Mouse (Mus musculus): Measurements from ENCODE around the gene Rab22a. TPM values are rescaled to one million over a fixed set of nuclear protein-coding genes. Genes with fewer than 3 reads are reported as not detected.
"Not testable (repeated sequence)": the region's sequence is repeated elsewhere in the genome, so short reads cannot be mapped to it uniquely, and the experiment has no call there.

The Rab22a gene
- 14.5 and 18.2 TPM in 2 replicates for polyA plus RNA-seq (2015; fragmentation: Nextera tagmentation; extraction: Ambion mirVana)

DNA sequence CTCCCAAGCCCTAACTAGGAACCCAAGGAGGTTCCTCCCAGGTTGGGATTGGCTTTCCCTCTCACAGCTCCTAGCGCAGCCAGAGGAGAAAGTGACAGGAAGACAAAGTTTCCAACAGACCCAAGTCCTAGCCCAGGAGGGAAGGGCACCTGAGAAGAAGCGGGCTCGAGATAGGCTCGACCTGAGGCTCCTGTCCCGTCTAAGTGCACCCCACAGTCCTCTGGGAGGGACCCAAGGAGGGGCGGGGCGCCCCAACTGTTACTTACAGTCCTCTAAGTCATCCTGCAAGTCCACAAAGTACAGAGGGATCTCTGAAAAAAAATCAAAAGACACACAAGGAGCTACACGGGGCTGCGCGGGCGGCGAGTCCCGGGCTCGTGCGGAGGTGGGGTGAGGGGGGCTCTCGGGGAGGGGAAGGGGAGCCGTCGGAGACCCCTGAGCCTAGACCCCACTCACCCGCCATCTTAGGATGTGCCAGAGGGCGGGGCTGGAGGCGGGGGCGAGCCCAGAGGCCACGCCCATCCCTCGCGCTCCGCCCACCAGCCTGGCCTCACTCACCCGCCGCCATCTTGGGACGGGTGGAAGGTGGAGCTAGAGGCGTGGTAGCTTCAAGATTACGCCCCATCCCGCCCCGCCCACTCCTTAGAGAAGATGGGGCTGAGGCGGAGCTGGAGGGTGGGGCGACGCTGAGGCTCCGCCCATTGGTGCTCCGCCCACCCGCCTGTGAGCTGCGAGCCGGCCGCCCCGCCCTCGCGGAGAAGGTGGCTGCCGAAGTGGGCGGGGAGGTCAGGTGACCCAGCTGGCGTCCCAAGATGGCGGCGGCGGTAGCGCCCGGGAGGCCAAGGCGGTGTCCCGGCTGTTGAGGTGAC is at the start of gene Rab22a:
Gene Rab22a (plus strand): TSS at position 704 of the 869 bp plus-strand sequence.
- Histone ChIP-seq H3K36me3 (peaks cover 35% of the 10 kb centered on the region), H3K27me3 (no peaks in the 10 kb centered on the region), H3K27ac (peak within 1 kb of the TSS; percentile 84), H3K9ac (peak within 1 kb of the TSS; percentile 98), H3K4me1 (replicated peaks) (peaks cover 73% of the 10 kb centered on the region), H3K4me2 (peak within 1 kb of the TSS; percentile 93), H3K4me3 (replicated peaks) (peak within 1 kb of the TSS; percentile 98), H3K9me3 (replicated peaks) (no peaks in the 10 kb centered on the region)
- 0% methylated on average over 49 of the region's 55 CpGs for whole genome bisulfite sequencing (ENCODE audit: insufficient replicate concordance)
- DNase-seq, result peak; percentile 98
- ATAC-seq (ENCODE audit: low read depth), result peak; percentile 88

DNA sequence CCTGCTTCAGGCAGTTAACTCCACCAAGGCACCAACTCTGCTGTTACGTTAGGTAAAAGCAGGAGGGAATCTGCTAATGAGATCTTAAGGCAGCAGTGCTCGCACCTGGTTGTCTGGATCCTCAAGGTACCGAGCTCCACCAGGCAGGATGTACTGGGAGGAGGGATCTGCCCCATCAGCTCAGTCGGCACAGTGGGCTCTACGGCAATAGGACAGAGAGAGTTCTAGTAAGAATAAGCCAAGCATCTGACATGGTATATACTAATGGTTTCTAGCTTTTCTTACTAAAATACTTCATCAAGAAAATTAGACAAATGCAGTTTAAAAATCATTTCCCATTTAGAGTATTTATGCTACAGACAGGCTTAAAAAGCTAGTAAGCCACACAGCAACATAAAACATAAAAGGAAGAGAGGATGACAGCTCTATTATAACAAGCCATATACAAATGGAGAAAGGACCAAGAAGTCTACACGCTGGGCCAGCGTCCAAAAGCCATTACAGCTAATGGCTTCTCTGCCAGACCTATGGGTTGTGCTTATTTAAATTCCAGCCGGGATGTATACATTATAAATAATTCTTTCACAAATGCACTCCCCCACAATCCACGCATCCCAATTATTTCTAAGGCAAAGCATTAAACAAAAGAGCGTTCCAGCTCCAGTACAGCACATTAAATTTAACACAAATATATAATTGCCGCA is 44.0 kb upstream of the Rab22a start:
- Histone ChIP-seq H3K36me3 (no peaks in the 10 kb centered on the region), H3K4me2 (no peak overlapping the region), H3K4me3 (replicated peaks) (no peak overlapping the region), H3K9me3 (replicated peaks) (no peaks in the 10 kb centered on the region), H3K4me1 (replicated peaks) (no peaks in the 10 kb centered on the region), H3K9ac (no peak overlapping the region), H3K27me3 (no peaks in the 10 kb centered on the region), H3K27ac (no peak overlapping the region)
- DNase-seq, result no peak
- no peak for ATAC-seq (ENCODE audit: low read depth)
- WGBS (ENCODE audit: insufficient replicate concordance), result 82% methylated on average over 11 of the region's 11 CpGs

DNA sequence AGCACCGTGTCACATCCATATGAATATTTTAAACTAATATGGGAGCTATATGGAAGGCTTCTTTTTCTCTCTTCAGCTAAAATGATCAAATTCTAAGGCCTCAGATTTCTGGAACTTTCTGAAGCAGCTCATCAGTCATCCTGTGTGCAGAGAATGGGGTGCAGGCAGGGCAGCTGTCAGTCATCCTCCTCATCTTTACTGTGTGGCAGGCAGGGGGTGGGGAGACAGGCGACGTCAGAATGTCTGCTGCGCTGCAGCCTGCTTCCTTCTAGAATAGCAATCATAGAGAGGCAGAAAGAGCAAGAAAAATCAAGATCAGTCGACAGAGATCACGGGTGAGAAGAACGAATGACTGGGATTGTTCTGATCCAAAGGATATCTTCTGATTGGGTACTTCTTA is 43.4 kb upstream of the Rab22a start:
- no peak for ATAC-seq (ENCODE audit: low read depth)

GRCm38 (mm10) chr2:173619132-173619531 is 40.4 kb upstream of the Rab22a start:
- ATAC-seq (ENCODE audit: low read depth) (no peak), DNase-seq (no peak)
- no peaks in the 10 kb centered on the region for H3K9me3 ChIP-seq (replicated peaks)
- H3K27me3 ChIP-seq, result no peaks in the 10 kb centered on the region
- no peaks in the 10 kb centered on the region for H3K36me3 ChIP-seq
- no peaks in the 10 kb centered on the region for H3K4me1 ChIP-seq (replicated peaks)
- H3K27ac ChIP-seq, result no peak overlapping the region
- 71% methylated on average over 5 of the region's 5 CpGs for WGBS (ENCODE audit: insufficient replicate concordance)
- H3K4me2 ChIP-seq, result no peak overlapping the region
- no peak overlapping the region for H3K9ac ChIP-seq
- no peak overlapping the region for H3K4me3 ChIP-seq (replicated peaks)

More for the DNA sequence above, 43.4 kb upstream of the Rab22a start:
- H3K4me3 ChIP-seq (replicated peaks), result no peak overlapping the region
- no peak overlapping the region for H3K4me2 ChIP-seq
- no peak overlapping the region for H3K9ac ChIP-seq
- no peaks in the 10 kb centered on the region for H3K27me3 ChIP-seq
- no peak for DNase-seq
- H3K4me1 ChIP-seq (replicated peaks), result no peaks in the 10 kb centered on the region
- no peak overlapping the region for H3K27ac ChIP-seq
- no peaks in the 10 kb centered on the region for H3K36me3 ChIP-seq
- H3K9me3 ChIP-seq (replicated peaks), result no peaks in the 10 kb centered on the region
- WGBS (ENCODE audit: insufficient replicate concordance), result 72% methylated on average over 7 of the region's 7 CpGs

DNA sequence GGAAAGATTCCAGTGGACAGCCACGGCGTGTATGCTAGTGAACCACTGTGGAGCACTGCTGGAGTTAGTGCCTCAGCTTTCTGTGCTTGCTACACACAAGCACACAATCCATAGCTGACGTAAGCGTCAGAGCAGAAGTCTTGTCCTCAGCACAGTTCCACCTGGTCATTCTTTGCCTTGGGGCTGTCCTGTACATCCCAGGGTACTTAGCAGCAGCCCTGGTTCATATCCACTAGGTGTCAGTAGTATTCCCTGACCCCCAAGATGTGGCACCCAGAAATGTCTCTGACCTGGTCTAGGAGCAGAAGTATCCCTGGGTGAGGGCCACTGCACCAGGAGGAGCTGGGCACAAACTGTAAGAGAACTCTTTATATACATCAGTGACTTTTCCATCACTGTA is 38.9 kb upstream of the Rab22a start:
- H3K4me1 ChIP-seq (replicated peaks), result no peaks in the 10 kb centered on the region; the same call in 1 of the 2 replicates
- no peak overlapping the region for H3K27ac ChIP-seq
- H3K36me3 ChIP-seq, result no peaks in the 10 kb centered on the region
- ATAC-seq (ENCODE audit: low read depth) (no peak), DNase-seq (no peak)
- H3K9ac ChIP-seq, result no peak overlapping the region
- H3K4me3 ChIP-seq (replicated peaks), result no peak overlapping the region
- no peaks in the 10 kb centered on the region for H3K27me3 ChIP-seq
- no peak overlapping the region for H3K4me2 ChIP-seq
- 78% methylated on average over 4 of the region's 4 CpGs for WGBS (ENCODE audit: insufficient replicate concordance)
- no peaks in the 10 kb centered on the region for H3K9me3 ChIP-seq (replicated peaks)

DNA sequence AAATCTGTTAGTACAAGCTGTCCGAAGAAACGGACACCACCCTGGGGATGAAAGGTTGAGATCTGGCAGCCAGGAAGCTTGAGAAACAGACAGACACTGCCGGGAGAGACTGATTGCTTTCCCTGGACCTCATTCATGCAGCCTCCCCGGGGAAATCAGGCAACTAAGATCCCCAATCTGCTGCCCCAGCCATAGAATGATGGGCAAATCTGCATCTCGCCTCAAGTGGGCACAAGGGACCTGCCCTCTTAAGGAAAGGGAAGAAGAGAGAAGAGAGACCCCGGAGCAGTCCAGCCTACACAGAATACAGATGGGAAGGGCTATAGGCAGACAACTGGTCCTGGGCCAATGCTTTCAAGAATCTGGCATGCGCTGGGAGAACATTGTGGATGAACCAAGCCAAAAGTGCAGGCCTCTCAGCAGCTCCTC is 37.4 kb upstream of the Rab22a start:
- ATAC-seq (ENCODE audit: low read depth) (no peak), DNase-seq (no peak)
- H3K4me1 ChIP-seq (replicated peaks), result no peaks in the 10 kb centered on the region; the same call in 1 of the 2 replicates
- H3K9me3 ChIP-seq (replicated peaks), result no peaks in the 10 kb centered on the region
- no peak overlapping the region for H3K27ac ChIP-seq
- no peaks in the 10 kb centered on the region for H3K27me3 ChIP-seq
- H3K36me3 ChIP-seq, result no peaks in the 10 kb centered on the region
- H3K9ac ChIP-seq, result no peak overlapping the region
- WGBS (ENCODE audit: insufficient replicate concordance), result 66% methylated on average over 7 of the region's 7 CpGs
- H3K4me2 ChIP-seq, result no peak overlapping the region
- H3K4me3 ChIP-seq (replicated peaks), result no peak overlapping the region

GRCm38 (mm10) chr2:173624667-173625066 is 34.9 kb upstream of the Rab22a start:
- no peaks in the 10 kb centered on the region for H3K9me3 ChIP-seq (replicated peaks)
- H3K4me3 ChIP-seq (replicated peaks), result no peak overlapping the region
- H3K4me2 ChIP-seq, result no peak overlapping the region
- ATAC-seq (ENCODE audit: low read depth), result no peak
- no peak for DNase-seq
- no peaks in the 10 kb centered on the region for H3K27me3 ChIP-seq
- no peak overlapping the region for H3K27ac ChIP-seq
- H3K36me3 ChIP-seq, result no peaks in the 10 kb centered on the region
- no peak overlapping the region for H3K9ac ChIP-seq
- WGBS (ENCODE audit: insufficient replicate concordance), result 52% methylated on average over 7 of the region's 7 CpGs
- H3K4me1 ChIP-seq (replicated peaks), result no peaks in the 10 kb centered on the region; the same call in 1 of the 2 replicates

GRCm38 (mm10) chr2:173625786-173626185 is 33.8 kb upstream of the Rab22a start:
- 81% methylated on average over 3 of the region's 3 CpGs for WGBS (ENCODE audit: insufficient replicate concordance)
- Histone ChIP-seq H3K27me3 (no peaks in the 10 kb centered on the region), H3K4me3 (replicated peaks) (no peak overlapping the region), H3K4me1 (replicated peaks) (no peaks in the 10 kb centered on the region; the same call in 1 of the 2 replicates), H3K27ac (no peak overlapping the region), H3K36me3 (no peaks in the 10 kb centered on the region), H3K9ac (no peak overlapping the region), H3K9me3 (replicated peaks) (no peaks in the 10 kb centered on the region), H3K4me2 (no peak overlapping the region)
- no peak for DNase-seq
- no peak for ATAC-seq (ENCODE audit: low read depth)

DNA sequence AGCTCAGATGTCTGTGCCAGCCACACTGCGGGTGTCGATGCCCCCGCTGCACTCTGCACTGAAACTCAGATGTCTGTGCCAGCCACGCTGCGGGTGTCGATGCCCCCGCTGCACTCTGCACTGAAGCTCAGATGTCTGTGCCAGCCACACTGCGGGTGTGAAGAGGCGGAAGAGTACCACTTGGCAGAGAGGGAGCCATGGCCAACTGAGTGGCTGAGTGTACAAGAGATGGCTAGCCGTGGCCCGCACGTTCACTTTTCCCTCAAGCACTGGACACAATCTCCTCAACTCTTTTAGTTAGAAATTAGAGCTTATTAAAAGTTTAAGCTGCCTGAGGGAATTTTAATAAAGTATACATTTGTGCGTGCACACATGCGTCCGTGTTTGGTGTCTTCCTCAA is 25.5 kb upstream of the Rab22a start:
- ATAC-seq (ENCODE audit: low read depth); H3K4me2 ChIP-seq; H3K9me3 ChIP-seq (replicated peaks); H3K27ac ChIP-seq; H3K4me3 ChIP-seq (replicated peaks); H3K36me3 ChIP-seq; DNase-seq; H3K4me1 ChIP-seq (replicated peaks); H3K9ac ChIP-seq; H3K27me3 ChIP-seq: not testable (repeated sequence)
- 89% methylated on average over 15 of the region's 15 CpGs for WGBS (ENCODE audit: insufficient replicate concordance)

DNA sequence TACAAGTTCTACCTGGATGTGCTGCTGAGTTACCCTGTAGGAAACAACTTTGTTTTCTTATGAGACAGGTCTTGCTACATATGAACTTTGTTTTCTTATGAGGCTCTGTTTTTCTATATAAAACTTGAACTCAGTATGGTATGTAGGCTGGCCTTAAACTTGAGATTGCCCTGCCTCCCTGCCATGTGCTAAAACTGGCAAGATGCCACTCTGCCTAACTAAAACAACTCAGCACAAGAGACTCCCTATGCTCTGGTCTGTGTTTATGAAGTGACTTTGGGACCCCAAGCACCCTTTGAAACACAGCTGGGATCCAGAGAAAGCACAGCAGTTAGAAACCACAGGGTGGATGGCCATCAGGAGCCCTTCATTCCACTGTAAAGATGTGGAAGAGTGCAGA is 18.2 kb upstream of the Rab22a start:
- no peak overlapping the region for H3K4me3 ChIP-seq (replicated peaks)
- no peak overlapping the region for H3K9ac ChIP-seq
- H3K36me3 ChIP-seq, result no peaks in the 10 kb centered on the region
- ATAC-seq (ENCODE audit: low read depth) (no peak), DNase-seq (no peak)
- H3K4me2 ChIP-seq, result no peak overlapping the region
- no peaks in the 10 kb centered on the region for H3K4me1 ChIP-seq (replicated peaks)
- H3K9me3 ChIP-seq (replicated peaks), result no peaks in the 10 kb centered on the region
- no peak overlapping the region for H3K27ac ChIP-seq
- no peaks in the 10 kb centered on the region for H3K27me3 ChIP-seq

DNA sequence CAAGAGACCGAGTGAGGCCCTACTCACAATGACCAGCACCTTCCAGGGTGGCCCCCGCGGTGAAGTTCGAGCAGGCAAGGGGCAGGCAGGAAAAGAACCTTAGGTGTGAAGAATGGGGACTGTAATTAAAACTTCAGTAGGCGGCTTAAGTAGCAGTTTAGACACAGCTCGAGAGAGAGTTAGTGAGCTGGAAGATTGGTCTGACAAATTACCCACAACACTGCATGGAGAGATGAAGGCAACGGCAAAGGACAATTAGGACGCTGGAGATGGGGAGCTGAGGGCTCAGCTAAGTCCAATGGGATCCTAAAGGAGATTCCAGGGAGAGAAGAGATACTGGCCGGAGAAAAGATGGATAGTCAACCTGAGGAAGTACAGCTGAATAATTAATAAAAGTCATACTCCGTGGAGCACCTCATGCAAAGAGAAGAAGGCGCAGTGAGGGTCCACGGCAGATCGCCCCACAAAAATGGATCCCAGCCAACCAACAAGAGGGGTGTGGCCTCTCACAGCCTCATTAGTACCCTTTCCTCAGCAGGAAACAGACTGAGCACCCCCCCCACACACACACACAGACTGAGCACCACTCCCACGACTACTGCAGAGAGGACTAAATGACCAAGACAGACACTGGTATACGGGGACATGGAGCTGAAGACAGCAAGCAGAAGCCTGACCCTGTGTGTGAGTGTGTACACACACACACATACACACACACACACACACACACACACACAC is 17.1 kb upstream of the Rab22a start:
- H3K4me3 ChIP-seq (replicated peaks), result no peak overlapping the region
- no peak overlapping the region for H3K27ac ChIP-seq
- 75% methylated on average over 15 of the region's 15 CpGs for WGBS (ENCODE audit: insufficient replicate concordance)
- no peaks in the 10 kb centered on the region for H3K4me1 ChIP-seq (replicated peaks)
- H3K4me2 ChIP-seq, result no peak overlapping the region
- DNase-seq (no peak), ATAC-seq (ENCODE audit: low read depth) (no peak)
- peaks cover 3% of the 10 kb centered on the region; the same call in 1 of the 2 replicates for H3K36me3 ChIP-seq
- H3K9me3 ChIP-seq (replicated peaks), result no peaks in the 10 kb centered on the region
- no peaks in the 10 kb centered on the region for H3K27me3 ChIP-seq
- no peak overlapping the region for H3K9ac ChIP-seq
